Mouse (Mus musculus): ENCODE results near the gene Lgi2. TPM values are rescaled to one million over a fixed set of nuclear protein-coding genes. Genes with fewer than 3 reads are reported as not detected.

Lgi2 gene
- polyA plus RNA-seq (2015; fragmentation: Nextera tagmentation; extraction: Ambion mirVana), result 1.9 TPM in 2 replicates

DNA sequence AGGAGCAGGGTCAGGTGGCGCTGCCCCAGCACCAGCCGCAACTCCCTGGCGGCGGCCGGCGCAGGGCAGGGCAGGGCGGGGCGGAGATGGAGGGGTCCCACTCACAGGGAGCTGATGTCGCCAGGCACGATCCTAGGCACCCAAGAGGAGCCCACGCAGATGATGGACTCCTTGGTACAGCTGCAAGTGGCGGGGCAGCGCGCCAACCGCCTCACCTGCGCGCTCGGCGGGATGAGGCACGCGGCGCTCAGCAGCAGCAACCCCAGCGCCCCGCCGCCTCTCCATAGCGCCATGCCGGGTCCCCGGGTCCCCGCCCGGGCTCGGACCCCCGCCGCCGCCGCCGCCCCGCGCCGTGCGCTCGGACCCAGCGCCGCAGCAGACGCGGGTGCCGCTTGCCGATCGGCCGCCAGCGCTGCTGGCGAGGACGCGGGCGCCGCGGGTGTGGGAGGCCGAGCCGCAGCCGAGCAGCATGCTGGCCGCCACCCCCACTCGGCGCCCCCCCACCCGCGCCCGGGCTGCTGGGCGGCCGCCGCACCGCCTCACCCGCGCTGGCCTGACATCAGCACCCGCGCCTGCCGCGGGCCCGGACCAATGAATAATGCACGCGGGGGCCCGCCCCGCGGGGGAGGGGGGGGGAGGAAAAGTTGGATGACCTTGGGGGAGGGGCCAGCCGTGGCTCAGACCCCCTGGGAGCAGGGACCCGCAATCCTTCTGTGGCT is at the start of gene Lgi2:
TSS of gene Lgi2 (minus strand) at position 650 of the 719 bp plus-strand sequence.
- Histone ChIP-seq H3K4me2 (replicated peaks) (peak within 1 kb of the TSS; percentile 88), H3K4me1 (peaks cover 9% of the 10 kb centered on the region), H3K36me3 (no peaks in the 10 kb centered on the region), H3K27me3 (0 out of 2 replicates have a peak, but pooled peaks cover 8% of the 10 kb centered on the region), H3K27ac (replicated peaks) (no peak within 1 kb of the TSS), H3K9me3 (no peaks in the 10 kb centered on the region), H3K9ac (replicated peaks) (peak within 1 kb of the TSS; percentile 54), H3K4me3 (peak within 1 kb of the TSS; percentile 54)
- WGBS, result under 1% methylated on average over 77 of the region's 83 CpGs
- peak; percentile 84 for ATAC-seq (replicated peaks)

DNA sequence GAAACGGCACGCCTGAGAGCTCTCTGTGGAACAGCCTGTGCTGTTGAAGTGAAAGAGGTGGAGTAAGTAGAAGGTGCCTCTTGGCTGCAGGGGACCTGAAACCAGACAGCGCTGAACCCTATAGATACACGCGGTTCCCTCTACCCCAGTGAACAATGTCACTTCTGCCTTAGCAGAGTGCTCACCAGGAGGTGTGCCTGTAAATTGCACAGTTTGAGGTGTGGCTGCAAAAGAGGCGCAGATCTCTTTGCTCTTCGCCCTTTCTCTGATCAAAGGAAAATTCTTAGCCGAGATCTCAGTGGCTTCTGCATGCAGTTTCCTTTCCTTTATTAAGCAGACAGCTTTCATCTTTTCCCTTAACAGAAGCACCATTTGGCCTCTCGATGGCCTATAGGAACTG is 49.2 kb upstream of the Lgi2 start:
- Histone ChIP-seq H3K27ac (replicated peaks) (no peak overlapping the region), H3K36me3 (no peaks in the 10 kb centered on the region), H3K4me3 (no peak overlapping the region), H3K9me3 (no peaks in the 10 kb centered on the region), H3K9ac (replicated peaks) (no peak overlapping the region), H3K4me2 (replicated peaks) (no peak overlapping the region), H3K27me3 (no peaks in the 10 kb centered on the region), H3K4me1 (peaks cover 30% of the 10 kb centered on the region)
- 64% methylated on average over 9 of the region's 9 CpGs for WGBS
- ATAC-seq (replicated peaks), result no peak

DNA sequence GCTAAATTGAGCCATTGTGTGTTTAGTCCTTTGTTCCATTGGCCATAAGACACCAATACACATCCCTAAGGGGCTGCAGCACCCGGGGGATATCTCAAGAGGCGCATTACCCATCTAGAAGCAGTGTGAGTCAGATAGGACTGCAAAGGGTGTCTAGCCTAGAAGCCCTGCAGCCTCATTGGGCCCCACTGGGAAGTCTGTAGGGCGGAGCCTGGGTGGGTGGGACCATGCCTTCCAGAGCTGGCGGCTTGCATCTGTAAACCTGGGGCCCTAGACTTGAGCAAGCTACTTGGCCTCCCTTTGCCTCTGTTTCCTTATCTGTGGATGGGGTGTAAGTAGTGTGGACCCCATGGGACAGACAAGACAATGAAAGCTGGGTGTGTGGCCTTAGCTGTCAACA is 48.4 kb upstream of the Lgi2 start:
- Histone ChIP-seq H3K4me2 (replicated peaks) (no peak overlapping the region), H3K4me1 (peaks cover 30% of the 10 kb centered on the region), H3K9ac (replicated peaks) (no peak overlapping the region), H3K4me3 (no peak overlapping the region), H3K36me3 (no peaks in the 10 kb centered on the region), H3K9me3 (no peaks in the 10 kb centered on the region), H3K27ac (replicated peaks) (no peak overlapping the region), H3K27me3 (no peaks in the 10 kb centered on the region)
- WGBS, result 83% methylated on average over 4 of the region's 4 CpGs
- ATAC-seq (replicated peaks), result no peak

DNA sequence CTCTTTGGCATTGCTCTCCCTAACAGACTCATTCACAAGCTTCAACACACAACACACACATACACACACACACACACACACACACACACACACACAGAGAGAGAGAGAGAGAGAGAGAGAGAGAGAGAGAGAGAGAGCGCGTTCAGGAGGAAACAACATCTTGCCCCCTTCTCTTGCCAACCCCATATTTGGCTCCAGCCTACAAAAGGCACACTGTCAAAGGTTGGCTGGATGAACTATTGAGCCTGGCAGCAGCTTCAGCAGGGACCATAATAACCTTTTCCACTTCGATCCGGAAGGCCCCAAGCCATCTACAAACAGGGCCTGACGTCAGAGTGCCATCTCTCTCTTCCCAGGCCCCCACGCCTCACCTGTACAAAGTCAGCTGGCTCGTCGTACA is 46.5 kb upstream of the Lgi2 start:
- Histone ChIP-seq H3K27me3 (no peaks in the 10 kb centered on the region), H3K4me3 (no peak overlapping the region), H3K9ac (replicated peaks) (no peak overlapping the region), H3K4me2 (replicated peaks) (no peak overlapping the region), H3K27ac (replicated peaks) (no peak overlapping the region), H3K36me3 (no peaks in the 10 kb centered on the region), H3K4me1 (peaks cover 19% of the 10 kb centered on the region), H3K9me3 (no peaks in the 10 kb centered on the region)
- no peak for ATAC-seq (replicated peaks)
- 77% methylated on average over 8 of the region's 8 CpGs for WGBS

DNA sequence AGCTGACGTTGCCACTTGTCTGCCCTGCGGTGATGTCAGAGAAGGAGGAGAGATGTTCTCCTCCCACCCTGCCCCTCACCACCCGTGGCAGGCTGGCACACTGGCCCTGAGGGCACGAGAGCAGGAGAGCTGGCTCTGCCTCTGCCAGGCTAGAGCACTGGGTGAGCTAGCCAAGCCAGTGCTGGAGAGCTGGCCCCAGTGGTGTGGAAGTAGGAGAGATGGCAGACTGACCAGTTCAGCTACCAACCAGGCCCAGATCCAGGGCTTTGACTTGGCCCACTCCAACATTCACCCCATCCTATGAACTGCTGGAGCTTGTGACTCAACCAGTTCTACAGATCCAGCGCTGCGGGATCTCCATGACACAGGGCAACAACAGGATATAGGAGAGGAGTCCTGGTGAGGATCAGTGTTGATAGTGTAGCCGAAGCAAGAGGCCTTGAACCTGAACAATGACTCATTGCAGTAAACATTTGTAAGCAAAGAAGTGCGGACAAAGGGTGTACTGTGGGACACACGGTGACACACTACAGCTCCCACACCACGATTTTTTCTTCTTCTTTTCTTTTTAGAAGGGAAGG is 45.1 kb upstream of the Lgi2 start:
- no peaks in the 10 kb centered on the region for H3K27me3 ChIP-seq
- H3K4me3 ChIP-seq, result no peak overlapping the region
- no peaks in the 10 kb centered on the region for H3K36me3 ChIP-seq
- WGBS, result 71% methylated on average over 10 of the region's 10 CpGs
- no peak for ATAC-seq (replicated peaks)
- no peak overlapping the region for H3K9ac ChIP-seq (replicated peaks)
- H3K4me2 ChIP-seq (replicated peaks), result no peak overlapping the region
- H3K27ac ChIP-seq (replicated peaks), result no peak overlapping the region
- H3K9me3 ChIP-seq, result no peaks in the 10 kb centered on the region
- peaks cover 7% of the 10 kb centered on the region for H3K4me1 ChIP-seq

DNA sequence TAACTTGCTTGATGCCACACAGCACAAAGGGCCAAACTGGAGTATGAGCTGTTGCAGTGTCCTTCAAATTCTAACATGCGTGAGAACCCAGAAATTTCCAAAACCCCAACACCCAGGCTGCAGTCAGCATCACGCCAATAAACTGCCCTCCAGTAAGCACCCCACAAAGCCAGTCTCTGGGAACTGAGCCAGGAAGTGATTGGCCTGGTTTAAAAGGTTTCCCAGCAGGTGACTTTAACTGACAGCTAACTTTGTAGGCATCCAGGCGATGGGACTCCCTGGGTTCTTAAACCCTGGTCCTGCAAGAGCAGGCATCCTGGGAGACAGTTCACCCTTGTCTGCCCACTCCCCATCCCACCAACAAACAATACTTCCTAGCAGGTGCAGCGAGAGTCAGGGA is 44.0 kb upstream of the Lgi2 start:
- Histone ChIP-seq H3K9me3 (no peaks in the 10 kb centered on the region), H3K27me3 (no peaks in the 10 kb centered on the region), H3K4me1 (no peaks in the 10 kb centered on the region), H3K9ac (replicated peaks) (no peak overlapping the region), H3K4me3 (no peak overlapping the region), H3K4me2 (replicated peaks) (no peak overlapping the region), H3K27ac (replicated peaks) (no peak overlapping the region), H3K36me3 (no peaks in the 10 kb centered on the region)
- ATAC-seq (replicated peaks), result no peak
- 31% methylated on average over 4 of the region's 4 CpGs for WGBS

DNA sequence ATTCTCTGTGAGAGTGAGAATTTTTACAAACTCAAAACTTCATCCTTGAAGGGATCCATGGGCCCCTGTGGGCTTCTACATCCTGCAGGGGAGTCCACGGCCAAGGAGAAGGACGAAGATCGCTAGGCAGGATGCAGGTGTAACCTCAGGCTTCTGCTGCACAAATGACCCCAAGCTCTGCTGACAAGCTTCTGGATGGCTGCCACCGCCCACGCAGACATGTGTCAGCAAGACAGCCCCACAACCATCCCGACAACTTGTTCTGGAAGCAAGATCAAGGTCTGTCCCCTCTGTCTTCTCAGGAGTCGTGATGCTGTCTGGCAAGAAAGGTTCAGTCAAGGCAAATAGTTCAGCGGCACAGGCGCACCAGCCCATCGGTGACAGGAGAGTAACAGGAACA is 43.4 kb upstream of the Lgi2 start:
- H3K27me3 ChIP-seq, result no peaks in the 10 kb centered on the region
- no peak for ATAC-seq (replicated peaks)
- H3K4me1 ChIP-seq, result no peaks in the 10 kb centered on the region
- no peak overlapping the region for H3K9ac ChIP-seq (replicated peaks)
- no peak overlapping the region for H3K27ac ChIP-seq (replicated peaks)
- 85% methylated on average over 10 of the region's 10 CpGs for WGBS
- no peaks in the 10 kb centered on the region for H3K9me3 ChIP-seq
- H3K4me3 ChIP-seq, result no peak overlapping the region
- no peaks in the 10 kb centered on the region for H3K36me3 ChIP-seq
- H3K4me2 ChIP-seq (replicated peaks), result no peak overlapping the region

DNA sequence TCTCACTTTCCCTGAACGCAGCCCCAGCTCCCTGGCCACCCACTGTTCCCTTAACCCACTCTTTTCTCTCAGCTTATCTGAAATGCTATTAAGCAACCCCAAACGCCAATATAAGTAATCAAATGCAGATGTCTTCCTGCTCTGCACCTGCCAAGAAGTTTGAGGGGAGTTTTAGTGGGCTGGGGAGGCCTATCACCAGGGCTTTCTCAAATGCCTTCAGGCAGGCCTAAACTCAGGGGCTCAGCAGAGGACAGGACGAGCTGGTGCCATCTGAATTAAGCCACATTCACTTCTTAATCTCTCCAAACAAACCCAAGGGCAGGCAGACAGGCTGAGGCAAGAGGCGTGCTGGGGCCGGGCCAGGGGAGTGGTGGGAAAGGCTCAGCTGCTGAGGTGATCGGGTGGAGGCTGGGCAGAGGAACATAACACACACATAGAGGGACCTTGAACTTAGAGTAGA is 38.4 kb upstream of the Lgi2 start:
- ATAC-seq (replicated peaks), result no peak
- no peaks in the 10 kb centered on the region for H3K4me1 ChIP-seq
- 51% methylated on average over 6 of the region's 6 CpGs for WGBS
- no peak overlapping the region for H3K4me3 ChIP-seq
- H3K9me3 ChIP-seq, result no peaks in the 10 kb centered on the region
- H3K4me2 ChIP-seq (replicated peaks), result no peak overlapping the region
- no peaks in the 10 kb centered on the region for H3K27me3 ChIP-seq
- no peak overlapping the region for H3K9ac ChIP-seq (replicated peaks)
- H3K27ac ChIP-seq (replicated peaks), result no peak overlapping the region
- H3K36me3 ChIP-seq, result no peaks in the 10 kb centered on the region

DNA sequence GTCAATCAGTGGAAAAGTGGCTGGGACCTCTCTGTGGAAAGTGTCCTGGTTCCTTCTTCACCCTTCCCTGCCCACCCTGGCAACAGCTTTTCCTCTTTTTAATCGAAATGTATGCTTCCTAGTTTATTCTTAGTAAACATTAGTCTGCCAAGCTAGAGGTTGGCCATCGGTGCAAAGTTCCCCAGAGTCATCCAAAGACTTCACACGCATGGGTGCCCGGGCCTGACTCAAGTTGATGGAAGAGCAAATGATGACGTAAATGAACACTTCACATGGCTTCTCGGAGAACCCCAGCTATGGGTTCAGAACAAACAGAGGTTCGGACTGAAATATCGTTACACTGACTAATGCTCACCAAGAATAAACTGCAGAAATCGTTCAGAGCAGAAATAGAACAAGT is 24.4 kb upstream of the Lgi2 start:
- Histone ChIP-seq H3K36me3 (no peaks in the 10 kb centered on the region), H3K9ac (replicated peaks) (no peak overlapping the region), H3K9me3 (no peaks in the 10 kb centered on the region), H3K27ac (replicated peaks) (no peak overlapping the region), H3K4me2 (replicated peaks) (no peak overlapping the region), H3K27me3 (no peaks in the 10 kb centered on the region), H3K4me1 (no peaks in the 10 kb centered on the region), H3K4me3 (no peak overlapping the region)
- WGBS, result 92% methylated on average over 9 of the region's 9 CpGs
- no peak for ATAC-seq (replicated peaks)

DNA sequence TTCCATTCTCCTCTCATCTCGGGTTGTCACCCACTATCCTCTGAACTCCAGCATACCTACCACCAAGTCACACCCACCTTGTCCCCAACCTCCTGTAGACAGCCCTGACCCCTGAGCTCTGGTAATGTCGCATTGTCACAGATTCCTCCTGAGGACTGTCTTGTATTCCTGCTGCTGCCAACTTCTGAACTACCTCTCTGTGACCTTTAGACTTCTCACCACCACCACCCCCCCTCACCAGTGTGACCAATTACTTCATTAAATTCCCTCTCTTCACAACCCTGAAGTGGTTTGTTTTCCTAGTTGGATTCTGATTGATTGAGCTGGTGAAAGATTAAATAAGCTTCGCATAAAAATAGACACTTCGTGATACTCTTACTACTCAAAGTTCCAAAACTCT is 22.4 kb upstream of the Lgi2 start:
- ATAC-seq (replicated peaks), result no peak
- Histone ChIP-seq H3K4me1 (no peaks in the 10 kb centered on the region), H3K27ac (replicated peaks) (no peak overlapping the region), H3K27me3 (no peaks in the 10 kb centered on the region), H3K9ac (replicated peaks) (no peak overlapping the region), H3K4me3 (no peak overlapping the region), H3K4me2 (replicated peaks) (no peak overlapping the region), H3K9me3 (no peaks in the 10 kb centered on the region), H3K36me3 (no peaks in the 10 kb centered on the region)
- 91% methylated on average over 4 of the region's 4 CpGs for WGBS

DNA sequence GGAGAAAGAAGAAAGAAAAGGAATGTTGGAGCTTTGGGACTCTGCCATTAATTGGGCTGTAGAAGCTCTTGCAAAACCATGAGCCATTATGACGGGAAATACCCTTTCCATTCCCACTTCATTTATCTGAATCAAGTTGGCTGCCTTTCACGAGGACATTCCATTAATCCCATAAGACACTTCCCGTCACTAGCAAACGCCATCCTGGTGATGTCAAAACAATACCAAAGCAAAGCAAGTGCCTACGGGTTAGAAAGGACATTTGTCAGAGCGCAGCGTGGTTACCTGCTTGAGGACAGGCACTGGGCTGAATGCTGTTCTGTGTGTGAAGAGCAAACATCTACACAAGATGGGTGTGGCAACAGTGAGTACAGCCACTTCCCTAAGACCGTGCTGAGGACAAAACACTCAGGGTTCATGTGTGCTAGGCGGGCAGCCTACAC is 21.1 kb upstream of the Lgi2 start:
- H3K27me3 ChIP-seq, result no peaks in the 10 kb centered on the region
- H3K27ac ChIP-seq (replicated peaks), result no peak overlapping the region
- no peaks in the 10 kb centered on the region for H3K4me1 ChIP-seq
- no peak overlapping the region for H3K4me3 ChIP-seq
- ATAC-seq (replicated peaks), result no peak
- H3K9me3 ChIP-seq, result no peaks in the 10 kb centered on the region
- no peak overlapping the region for H3K4me2 ChIP-seq (replicated peaks)
- H3K36me3 ChIP-seq, result no peaks in the 10 kb centered on the region
- 67% methylated on average over 9 of the region's 9 CpGs for WGBS
- H3K9ac ChIP-seq (replicated peaks), result no peak overlapping the region

DNA sequence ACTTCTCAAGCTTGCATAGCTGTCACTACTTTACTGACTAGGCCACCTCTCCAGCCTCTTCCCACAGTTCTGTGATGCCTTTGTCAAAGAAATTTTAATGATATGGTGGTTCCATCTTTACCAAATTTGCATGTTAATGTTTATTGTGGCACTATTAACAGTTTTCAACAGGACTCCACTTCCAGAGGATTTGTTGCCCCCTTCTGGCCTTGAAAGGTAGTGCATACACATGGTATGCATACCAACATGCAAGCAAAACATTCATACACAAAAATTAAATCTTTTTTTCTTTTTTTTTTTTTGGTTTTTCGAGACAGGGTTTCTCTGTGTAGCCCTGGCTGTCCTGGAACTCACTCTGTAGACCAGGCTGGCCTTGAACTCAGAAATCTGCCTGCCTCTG is 6.3 kb upstream of the Lgi2 start:
- ATAC-seq (replicated peaks), result no peak
- no peak overlapping the region for H3K27ac ChIP-seq (replicated peaks)
- 50% methylated on average over 1 of the region's 1 CpGs for WGBS
- no peaks in the 10 kb centered on the region for H3K27me3 ChIP-seq
- H3K9me3 ChIP-seq, result peaks cover 7% of the 10 kb centered on the region; the same call in 1 of the 2 replicates
- no peaks in the 10 kb centered on the region for H3K4me1 ChIP-seq
- H3K36me3 ChIP-seq, result no peaks in the 10 kb centered on the region
- H3K9ac ChIP-seq (replicated peaks), result no peak overlapping the region
- H3K4me3 ChIP-seq, result no peak overlapping the region
- H3K4me2 ChIP-seq (replicated peaks), result no peak overlapping the region
